Mouse (Mus musculus) neutrophil, adult 65 days (primary cell): ENCODE results near the gene Copz2. TPM values are rescaled to one million over a fixed set of nuclear protein-coding genes. Genes with fewer than 3 reads are reported as not detected.

Experiments
- total RNA-seq: library from RNA; stranded (reverse); gene quantifications from 2 replicates; pipeline ENCODE4 v1.2.4, GENCODE M21; 2023

Gene Copz2
- not detected in 2 replicates for total RNA-seq

DNA sequence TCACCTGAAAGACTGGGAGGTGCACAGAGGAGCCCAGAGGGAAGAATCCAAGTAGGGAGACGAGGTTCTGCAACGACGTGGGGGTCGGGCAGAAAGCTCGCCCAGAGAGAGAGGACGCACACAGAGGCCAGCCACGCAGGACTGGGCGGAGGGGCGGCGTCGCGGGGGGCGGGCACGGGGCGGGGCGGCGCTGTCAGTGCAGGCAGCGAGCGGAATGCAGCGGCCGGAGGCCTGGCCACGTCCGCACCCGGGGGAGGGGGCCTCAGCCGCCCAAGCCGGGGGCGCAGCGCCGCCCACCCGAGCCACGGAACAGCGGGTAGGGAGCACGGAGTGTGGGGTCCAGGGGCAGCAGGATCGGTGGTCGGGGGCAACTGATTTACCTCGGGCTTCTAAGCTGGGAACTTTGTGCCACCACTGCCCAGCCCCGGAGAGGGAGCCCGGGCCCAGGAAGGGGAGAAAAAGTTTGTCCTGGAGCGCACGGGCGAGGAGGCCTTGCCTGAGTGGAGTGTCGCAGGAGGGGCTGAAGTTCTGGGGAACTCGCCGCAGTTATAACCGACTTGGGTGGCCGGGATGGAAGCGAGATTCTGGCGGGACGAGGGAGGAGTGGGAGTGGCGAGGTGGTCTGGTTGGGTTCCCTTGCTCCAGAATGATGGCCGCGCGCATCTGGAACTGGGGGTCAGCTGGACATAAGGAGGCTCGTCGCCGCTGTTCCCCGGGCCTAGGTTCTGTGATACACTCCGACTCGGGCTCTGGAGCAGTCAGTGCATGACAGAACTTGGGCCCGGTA is at the start of gene Copz2:
Copz2 (plus strand) TSS at position 190 of the 787 bp plus-strand sequence.

DNA sequence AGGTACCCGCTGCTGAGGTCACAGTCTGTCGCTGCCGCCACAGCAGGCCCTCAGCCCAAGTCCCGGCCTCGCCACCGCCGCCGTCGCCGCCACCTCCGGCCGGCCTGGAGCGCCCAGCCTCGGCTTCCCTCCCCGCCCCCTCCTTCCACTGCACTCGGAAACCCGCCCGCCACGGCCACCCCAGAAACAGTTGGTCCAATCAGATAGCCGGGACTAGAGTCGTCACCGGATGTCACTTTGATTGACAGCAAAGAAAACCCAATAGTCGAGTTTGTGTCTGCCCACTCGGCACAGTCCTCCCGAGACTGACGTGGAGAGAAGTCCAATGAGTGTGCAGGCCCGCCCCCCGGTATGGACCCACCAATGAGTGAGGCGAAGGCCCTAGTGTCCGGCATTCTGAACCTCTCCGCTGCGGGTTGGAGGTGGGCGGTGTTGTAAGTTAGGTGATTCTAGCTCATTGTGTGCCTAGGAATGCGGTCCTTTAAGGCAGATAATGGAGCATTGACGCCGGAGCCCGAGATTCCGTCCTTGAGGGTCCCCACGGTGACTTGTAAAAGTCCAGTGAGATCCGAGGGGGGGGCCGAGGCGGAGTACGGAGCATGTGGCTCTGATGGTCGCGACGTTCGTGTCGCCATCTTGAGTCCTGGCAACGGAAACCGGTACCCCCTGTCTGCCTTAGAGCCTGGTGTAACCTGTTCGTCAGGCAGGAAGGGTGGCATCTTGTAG is 19.7 kb upstream of the Copz2 start, which contains the start of gene Nfe2l1:
Nfe2l1 (minus strand) TSS at position 156 of the 726 bp plus-strand sequence.

Other genes with a start within 250 kb of the Copz2 start
- 41.9 and 61.3 TPM in 2 replicates for gene Snx11, start 72.3 kb upstream of the Copz2 start, total RNA-seq
- gene Cbx1, start 60.7 kb upstream of the Copz2 start, total RNA-seq: 23.1 and 25.1 TPM in 2 replicates
- gene Nfe2l1, start 19.9 kb upstream of the Copz2 start, total RNA-seq: 47.8 and 48.7 TPM in 2 replicates
- 30.6 and 32.3 TPM in 2 replicates for gene Cdk5rap3, start 66.6 kb downstream of the Copz2 start, total RNA-seq
- gene Prr15l, start 78.2 kb downstream of the Copz2 start, total RNA-seq: 0.25 TPM in 1 of 2 replicates, not detected in the other
- gene Pnpo, start 94.1 kb downstream of the Copz2 start, total RNA-seq: 9.1 and 11.7 TPM in 2 replicates
- 28.5 and 33.6 TPM in 2 replicates for gene Sp2, start 133.1 kb downstream of the Copz2 start, total RNA-seq
- gene Sp6, start 163.5 kb downstream of the Copz2 start, total RNA-seq: not detected in 2 replicates
- 0.93 and 1.6 TPM in 2 replicates for gene Scrn2, start 180.1 kb downstream of the Copz2 start, total RNA-seq
- 0.79 and 1.0 TPM in 2 replicates for gene Lrrc46, start 191.5 kb downstream of the Copz2 start, total RNA-seq
- gene Mrpl10, start 191.7 kb downstream of the Copz2 start, total RNA-seq: 35.7 and 42.5 TPM in 2 replicates
- gene Osbpl7, start 200.8 kb downstream of the Copz2 start, total RNA-seq: 26.7 and 33.3 TPM in 2 replicates